Mouse (Mus musculus): ENCODE measurements around the gene Mfsd11.

DNA sequence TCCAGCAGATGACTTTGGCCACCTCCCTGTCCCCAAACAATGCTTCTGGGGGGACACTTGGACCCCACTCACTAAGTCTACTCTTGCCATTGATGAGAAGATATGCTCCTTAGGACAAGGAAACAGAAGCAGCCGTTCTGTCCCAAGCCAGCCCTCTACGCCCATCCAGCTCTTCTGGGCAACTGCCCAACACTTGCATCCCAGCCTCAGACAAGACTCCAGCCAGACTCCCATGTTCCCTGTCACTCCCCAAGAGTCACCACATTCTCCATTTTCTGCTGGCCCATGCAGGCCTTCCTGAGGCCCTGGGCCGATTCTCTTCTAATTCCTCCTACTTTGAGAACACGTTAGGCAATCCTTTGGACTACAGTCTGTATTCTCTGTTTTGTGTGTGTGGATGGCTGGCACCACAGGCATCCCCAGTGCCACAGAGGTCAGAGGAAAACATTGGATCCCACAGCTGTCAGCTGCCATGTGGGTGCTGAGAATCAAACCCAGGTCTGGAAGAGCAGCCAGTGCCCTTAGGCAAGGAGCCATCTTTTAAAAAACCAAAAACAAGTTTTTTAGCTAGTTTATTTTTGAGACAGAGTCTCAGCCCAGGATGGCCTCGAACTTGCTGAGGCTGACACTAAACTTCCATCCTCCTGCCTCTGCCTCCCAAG, 32.2 kb upstream of the Mfsd11 start:
- TF ChIP-seq CTCF (IDR thresholded peaks at IDR 0.05; ENCODE audit: borderline replicate concordance, insufficient read depth, low read length) (no peak), POLR2A (IDR thresholded peaks at IDR 0.05; ENCODE audit: low read depth, low read length) (no peak)

Measured in embryonic fibroblast, embryonic 13.5 days (primary cell).